Mouse (Mus musculus) embryonic fibroblast, embryonic 13.5 days (primary cell): Measurements from ENCODE around the gene Ndufa7. TPM values are rescaled to one million over a fixed set of nuclear protein-coding genes. Genes with fewer than 3 reads are reported as not detected.
"Not testable (repeated sequence)": the region's sequence is repeated elsewhere in the genome, so short reads cannot be mapped to it uniquely, and the experiment has no call there.

Source experiments
- H3K27ac ChIP-seq: 2 replicates; pipeline ENCODE4 v1.5.1; 2012; ENCODE audit warnings: low read length, control low read depth, inconsistent platforms; ENCODE audit not compliant: insufficient read depth
- H3K4me1 ChIP-seq: 2 replicates; pipeline ENCODE4 v1.6.1; 2011; ENCODE audit warnings: low read length; ENCODE audit not compliant: control insufficient read depth, insufficient read depth
- H3K4me3 ChIP-seq: 2 replicates; pipeline ENCODE4 v1.5.1; 2011; ENCODE audit warnings: mild to moderate bottlenecking, control low read depth, low read length; ENCODE audit not compliant: insufficient read depth
- CTCF ChIP-seq: IDR thresholded peaks from 2 replicates; pipeline ENCODE4 v1.5.1; 2011; ENCODE audit warnings: mild to moderate bottlenecking, control low read depth, low read length, moderate library complexity, borderline replicate concordance; ENCODE audit not compliant: insufficient read depth
- POLR2A ChIP-seq: IDR thresholded peaks from 2 replicates; pipeline ENCODE4 v1.6.1; 2011; ENCODE audit warnings: low read depth, mild to moderate bottlenecking, control low read depth, low read length, moderate library complexity
- polyA plus RNA-seq: library from polyadenylated mRNA; stranded (reverse); fragments of >200 nt; gene quantifications from 2 replicates; pipeline ENCODE4 v1.2.4, GENCODE M21; 2011; ENCODE audit warnings: low read depth; ENCODE audit not compliant: missing spikeins, insufficient read length

Gene Ndufa7
- polyA plus RNA-seq, 1 experiment, result 212 TPM

DNA sequence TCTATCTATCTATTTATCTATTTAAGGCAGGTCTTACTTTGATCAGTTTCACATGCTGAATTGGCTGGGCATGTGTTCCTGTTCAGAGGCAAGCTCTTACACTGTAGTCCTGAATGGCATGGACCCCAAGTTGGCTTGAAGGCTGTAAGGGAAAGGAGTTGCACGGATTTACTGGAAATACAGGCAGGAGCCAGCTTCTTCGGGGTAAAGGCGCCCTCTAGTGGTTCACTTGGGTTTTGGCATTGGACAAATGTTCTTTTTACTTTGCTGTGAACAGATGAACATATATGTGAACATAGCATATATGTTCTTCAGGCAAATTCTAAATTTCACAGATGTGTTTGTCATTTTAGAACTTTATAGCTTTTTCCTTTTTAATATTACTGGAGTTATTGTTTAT lies 2.5 kb downstream of the Ndufa7 start:
- Histone ChIP-seq H3K4me1 (no peaks in the 10 kb centered on the region; the same call in none of the 2 replicates), H3K27ac (no peak overlapping the region), H3K4me3 (no peak overlapping the region)
- no peak for TF ChIP-seq POLR2A
- 0 out of 2 replicates have a peak, but pooled peaks have one; percentile 41 for TF ChIP-seq CTCF

DNA sequence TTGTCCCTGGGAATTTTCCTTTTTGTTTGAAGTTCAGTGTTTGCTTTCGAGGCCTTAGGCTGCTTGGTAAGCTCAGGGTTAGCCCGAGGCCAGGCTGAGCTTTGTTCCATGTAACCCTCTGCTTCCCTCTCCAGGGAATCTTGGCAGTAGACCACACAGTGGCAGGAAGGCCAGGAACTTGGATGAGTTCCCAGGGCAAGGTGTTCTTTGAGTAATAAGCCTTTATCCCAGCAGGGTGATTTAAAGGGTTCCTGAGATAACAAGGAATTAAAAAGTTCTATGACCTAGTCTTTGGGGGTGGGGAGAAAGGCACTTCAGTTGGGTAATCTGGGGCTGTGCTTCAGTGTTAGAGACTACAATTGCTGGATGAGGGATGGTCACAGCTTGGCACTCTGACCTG lies 4.5 kb downstream of the Ndufa7 start:
- no peak overlapping the region for H3K27ac ChIP-seq
- no peak overlapping the region for H3K4me3 ChIP-seq
- TF ChIP-seq CTCF, result no peak
- TF ChIP-seq POLR2A, result no peak
- H3K4me1 ChIP-seq, result no peaks in the 10 kb centered on the region; the same call in 1 of the 2 replicates

DNA sequence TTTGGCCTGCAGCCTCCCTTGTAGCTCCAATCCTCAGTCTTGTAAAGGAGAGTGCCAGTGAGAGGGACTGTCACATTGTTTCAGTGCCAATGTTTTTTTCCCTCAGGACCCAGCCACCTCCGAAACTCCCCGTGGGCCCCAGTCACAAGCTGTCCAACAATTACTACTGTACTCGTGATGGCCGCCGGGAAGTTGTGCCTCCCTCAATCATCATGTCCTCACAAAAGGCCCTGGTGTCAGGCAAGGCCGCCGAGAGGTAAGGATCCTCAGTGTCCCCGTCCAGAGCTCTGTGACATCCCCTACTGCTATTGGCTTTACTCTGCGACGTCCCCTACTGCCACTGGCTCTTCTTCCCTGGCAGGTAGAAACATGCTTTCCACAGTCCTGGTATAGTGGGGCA lies 5.2 kb downstream of the Ndufa7 start:
- Histone ChIP-seq H3K4me1 (no peaks in the 10 kb centered on the region; the same call in 1 of the 2 replicates), H3K27ac (no peak overlapping the region), H3K4me3 (no peak overlapping the region)
- TF ChIP-seq CTCF, result no peak
- no peak for TF ChIP-seq POLR2A

DNA sequence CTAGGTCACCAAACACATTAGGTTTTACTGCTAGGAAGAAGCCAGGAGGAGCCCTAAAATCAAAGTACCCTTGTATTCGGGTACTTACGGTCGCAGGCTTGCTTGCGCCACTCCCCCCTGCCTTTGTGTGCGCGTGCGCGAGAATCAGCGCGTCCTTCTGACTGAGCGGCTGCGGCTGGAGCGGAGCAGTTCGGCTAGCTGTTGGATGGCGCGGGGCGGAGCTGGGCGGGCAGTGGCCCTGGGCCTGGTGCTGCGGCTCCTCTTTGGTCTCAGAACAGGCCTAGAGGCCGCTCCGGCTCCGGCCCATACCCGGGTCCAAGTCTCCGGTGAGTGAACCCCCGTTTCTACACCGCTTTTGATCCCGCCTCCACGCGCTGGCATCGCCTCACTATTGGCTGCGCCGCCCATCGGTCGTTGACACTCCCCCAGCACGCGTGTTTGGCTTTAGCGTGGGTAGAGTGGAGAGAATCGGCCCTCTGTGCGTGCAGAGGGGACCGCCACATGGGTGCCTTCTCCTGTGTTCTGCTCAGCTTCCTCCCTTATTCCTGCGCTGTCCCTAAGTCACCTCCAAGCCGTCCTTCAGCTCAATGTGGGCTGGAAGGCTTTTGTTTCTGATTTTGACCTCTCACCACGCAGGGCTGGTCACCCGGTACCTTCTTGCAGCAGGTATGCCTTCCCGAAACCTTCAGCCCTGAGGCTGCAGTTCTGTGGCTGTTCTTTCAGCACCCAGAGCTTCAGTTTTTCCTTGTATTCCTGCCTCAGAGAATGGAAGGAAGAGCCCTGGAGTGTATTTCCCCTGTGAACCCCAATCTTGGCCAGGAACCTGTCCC lies 18.8 kb downstream of the Ndufa7 start, which contains the start of gene Cd320:
Cd320 (plus strand) TSS at position 126 of the 830 bp plus-strand sequence.
- Histone ChIP-seq H3K27ac (no peak within 1 kb of the TSS), H3K4me3 (peak within 1 kb of the TSS; percentile 65), H3K4me1 (peaks cover 3% of the 10 kb centered on the region; the same call in 1 of the 2 replicates)
- peak; percentile 74 for TF ChIP-seq POLR2A
- TF ChIP-seq CTCF, result no peak

DNA sequence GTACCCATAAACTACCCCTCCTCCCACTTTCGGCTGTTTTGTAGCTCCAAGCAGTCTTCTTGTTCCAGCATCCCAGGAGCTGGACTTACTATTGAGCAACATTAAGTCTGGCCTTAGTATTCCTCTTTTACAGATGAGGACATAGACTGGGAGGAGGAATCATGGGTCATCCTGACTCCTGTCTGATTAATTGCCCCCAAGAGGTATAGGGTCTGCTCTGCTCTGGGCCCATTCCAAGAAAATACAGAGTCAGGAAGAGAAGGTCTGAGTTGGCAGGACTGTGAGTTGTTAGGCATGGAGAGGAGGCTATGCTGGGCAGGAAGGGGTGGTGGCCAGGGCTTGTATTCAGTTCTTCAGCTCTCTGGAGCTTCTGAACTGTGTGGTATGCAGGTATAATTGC lies 19.8 kb downstream of the Ndufa7 start:
- TF ChIP-seq CTCF (no peak), POLR2A (no peak)
- Histone ChIP-seq H3K27ac (no peak overlapping the region), H3K4me3 (peak overlapping the region; percentile 65; the same call in 1 of the 2 replicates), H3K4me1 (peaks cover 3% of the 10 kb centered on the region; the same call in 1 of the 2 replicates)

DNA sequence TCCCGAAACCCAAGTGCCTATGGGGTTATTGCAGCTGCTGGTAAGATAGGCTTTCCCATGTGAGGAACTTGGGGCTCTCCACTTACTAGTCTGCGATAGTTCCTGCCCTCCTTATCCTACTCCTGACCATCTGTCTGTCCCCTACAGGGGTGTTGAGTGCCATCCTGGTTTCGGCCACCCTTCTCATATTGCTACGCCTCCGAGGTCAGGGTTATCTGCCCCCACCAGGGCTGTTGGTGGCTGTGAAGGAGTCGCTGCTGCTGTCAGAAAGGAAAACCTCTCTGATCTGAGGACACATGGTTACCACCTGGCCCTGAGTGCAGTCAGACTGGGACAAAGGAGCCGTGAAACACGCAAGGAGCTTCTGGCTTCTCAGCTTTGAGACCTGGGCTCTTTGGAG lies 23.8 kb downstream of the Ndufa7 start:
- no peak for TF ChIP-seq POLR2A
- no peak for TF ChIP-seq CTCF
- no peak overlapping the region for H3K4me3 ChIP-seq
- H3K4me1 ChIP-seq, result peaks cover 3% of the 10 kb centered on the region; the same call in 1 of the 2 replicates
- no peak overlapping the region for H3K27ac ChIP-seq

DNA sequence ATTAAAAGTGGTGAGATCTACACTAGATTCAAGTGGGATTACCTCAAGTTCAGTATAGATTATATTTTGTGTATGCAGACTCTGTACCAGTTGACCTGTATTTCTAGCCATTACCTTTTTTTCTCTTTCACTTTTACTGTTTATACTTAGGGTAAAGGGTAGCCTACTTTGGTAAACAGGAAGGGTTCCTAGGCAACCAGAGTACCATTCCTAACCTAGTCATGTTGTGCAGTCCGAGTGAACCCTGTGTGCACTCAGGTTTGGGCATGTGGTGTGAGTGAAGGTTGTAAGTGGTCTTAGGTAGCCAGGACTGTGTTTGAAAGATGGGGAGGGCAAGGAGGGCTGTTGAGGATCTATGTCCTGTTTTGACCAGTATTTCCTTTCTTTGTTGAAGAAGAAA lies 27.0 kb downstream of the Ndufa7 start:
- Histone ChIP-seq H3K27ac (no peak overlapping the region), H3K4me1 (no peaks in the 10 kb centered on the region), H3K4me3 (no peak overlapping the region)
- TF ChIP-seq POLR2A (no peak), CTCF (no peak)

DNA sequence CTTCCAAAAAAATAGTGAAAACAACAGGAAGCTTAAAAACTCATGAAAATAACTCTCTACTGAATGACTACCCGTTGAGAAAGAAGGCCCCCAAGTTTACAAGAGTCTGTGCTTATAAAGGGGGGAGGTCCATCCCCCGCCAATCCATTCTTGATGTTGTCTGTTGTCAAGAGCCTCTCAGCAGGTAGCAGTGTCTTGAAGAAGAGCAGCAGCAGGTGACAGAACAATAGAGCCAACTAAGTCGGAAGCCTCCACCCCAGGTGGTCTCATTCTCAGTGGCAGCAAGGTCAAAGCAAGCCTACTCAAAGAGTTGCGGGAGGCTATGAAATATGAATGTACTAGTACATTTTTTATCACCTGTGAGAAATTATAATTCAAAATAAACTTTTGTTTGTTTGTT lies 33.4 kb downstream of the Ndufa7 start:
- Histone ChIP-seq H3K4me1 (no peaks in the 10 kb centered on the region), H3K4me3 (no peak overlapping the region), H3K27ac (no peak overlapping the region)
- no peak for TF ChIP-seq POLR2A

DNA sequence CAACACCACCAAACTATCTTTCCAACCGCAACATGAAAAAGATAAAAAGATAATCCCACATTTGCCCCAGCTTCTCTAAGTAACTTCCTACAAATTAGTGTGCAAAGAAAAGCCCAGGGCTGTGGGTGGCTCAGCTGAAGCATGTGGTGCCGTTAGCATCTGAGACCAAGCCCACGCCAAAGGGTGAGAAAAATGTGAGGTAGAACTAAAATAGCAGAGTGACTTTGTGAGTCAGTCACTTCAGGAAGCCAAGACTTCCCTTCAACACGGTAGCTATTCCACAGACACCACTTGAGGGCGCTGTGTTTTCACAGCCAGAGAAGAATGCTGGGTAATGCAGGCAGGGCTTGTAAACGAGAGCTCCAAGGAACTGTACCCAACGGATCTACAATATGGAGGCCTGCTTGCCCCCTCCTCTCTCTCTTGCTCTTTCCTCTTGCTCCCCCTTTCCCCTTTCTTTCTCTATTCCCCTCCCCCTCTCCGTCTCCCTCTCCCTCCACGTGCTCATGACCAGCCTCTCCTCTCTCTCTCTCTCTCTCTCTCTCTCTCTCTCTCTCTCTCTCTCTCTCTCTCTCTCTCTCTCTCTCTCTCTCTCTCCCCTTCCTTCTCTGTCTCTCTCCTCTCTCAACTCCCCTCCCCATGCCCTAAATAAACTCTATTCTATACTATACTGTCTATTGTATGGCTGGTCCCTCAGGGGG lies 41.1 kb downstream of the Ndufa7 start:
- Histone ChIP-seq H3K27ac (no peak overlapping the region), H3K4me1 (no peaks in the 10 kb centered on the region), H3K4me3 (no peak overlapping the region)
- TF ChIP-seq CTCF (no peak), POLR2A (no peak)

DNA sequence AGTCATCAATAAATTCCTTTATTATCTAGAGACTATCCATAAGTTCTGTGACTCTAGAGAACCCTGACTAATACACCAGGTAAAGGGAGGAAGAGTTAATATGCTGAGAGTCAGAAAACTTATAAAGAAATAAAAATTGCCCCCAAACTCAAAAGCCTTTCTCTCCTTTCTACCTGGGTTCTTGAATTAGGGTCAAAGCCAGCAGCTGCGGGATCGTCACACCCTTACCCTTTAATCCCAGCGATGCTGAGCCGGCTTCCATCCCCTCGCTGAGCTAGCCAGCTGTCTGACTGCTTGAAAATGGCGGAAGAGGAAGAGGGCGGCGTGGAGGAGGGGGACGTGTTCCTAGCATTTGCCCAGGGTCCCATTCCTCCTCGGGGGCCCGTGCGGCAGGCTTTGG lies 49.2 kb downstream of the Ndufa7 start, which contains the start of gene Gm7029:
Gm7029 (plus strand) TSS at position 301 of the 400 bp plus-strand sequence.
- H3K27ac ChIP-seq, H3K4me3 ChIP-seq, H3K4me1 ChIP-seq: not testable (repeated sequence)
